Mouse (Mus musculus) MN1 (cell line): Measurements from ENCODE around the gene Gm20517.

Experiments used
- DNase-seq: peaks from one replicate; pipeline ENCODE4 v3.0.0-alpha.2; 2016; ENCODE audit warnings: low spot score

Gene Gm20517

DNA sequence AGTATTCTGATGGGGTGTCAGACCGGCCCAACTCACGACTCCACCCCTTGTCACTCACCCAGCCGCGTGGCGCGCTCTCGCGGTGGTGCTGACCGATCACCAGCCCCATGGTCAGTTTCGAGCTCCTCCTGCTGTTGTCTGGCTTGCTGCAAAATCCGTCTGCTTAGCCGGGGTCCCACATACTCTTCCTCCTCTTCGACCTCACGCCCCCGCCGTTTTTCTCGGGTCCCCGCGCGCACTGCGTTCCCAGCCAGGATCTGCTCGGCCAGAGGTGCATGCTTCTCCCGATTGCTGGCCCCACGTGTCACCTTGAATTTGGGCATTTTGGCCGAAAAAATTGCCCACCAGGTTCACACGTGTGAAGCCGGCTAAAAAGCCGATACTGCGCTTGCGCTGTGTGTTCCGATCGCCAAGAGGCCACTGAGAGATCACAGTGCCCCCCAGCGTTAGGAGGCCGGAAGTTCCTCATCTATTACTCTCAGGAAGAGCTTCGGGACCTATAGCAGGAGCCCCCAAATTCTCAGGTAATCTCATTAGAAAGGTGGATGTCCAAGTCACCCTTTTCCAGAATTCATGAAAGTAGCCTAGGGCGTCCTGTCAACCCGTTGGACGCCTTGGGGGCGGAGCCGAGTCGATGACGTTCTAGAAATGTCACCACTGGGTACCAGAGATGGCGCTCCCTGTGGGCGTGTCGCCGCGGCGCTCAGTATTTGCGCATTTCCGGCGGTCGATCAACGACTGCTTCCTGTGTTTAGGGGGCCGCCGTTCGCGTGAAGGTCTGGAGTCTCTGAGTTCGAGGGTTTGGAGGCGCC, at the start of gene Gm20517, which contains the start of the genes Bysl and Med20:
Gene Gm20517 (plus strand): TSS at position 741 of the 812 bp plus-strand sequence.
Gene Bysl (minus strand): TSS at position 644 of the 812 bp plus-strand sequence.
Gene Med20 (plus strand): TSS at position 734 of the 812 bp plus-strand sequence.
- peak; percentile 99 for DNase-seq

DNA sequence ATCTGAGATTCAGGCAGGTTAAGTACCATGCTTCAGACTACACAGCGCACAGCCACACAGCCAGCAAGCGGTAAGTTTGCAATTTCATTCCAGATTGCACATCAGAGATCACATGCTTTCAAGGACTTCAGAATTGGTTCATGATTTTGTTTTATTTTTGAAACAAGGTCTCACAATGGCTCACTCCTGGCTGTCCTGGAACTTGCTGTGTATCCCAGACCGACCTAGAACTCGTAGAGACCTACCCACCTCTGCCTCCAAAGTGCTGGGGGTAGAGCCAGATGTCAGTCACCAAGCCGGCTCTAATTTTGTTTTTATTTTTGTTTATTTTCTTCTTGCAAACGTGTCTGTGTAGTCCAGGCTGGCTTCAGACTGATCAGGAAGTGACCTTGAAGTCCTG, 48.5 kb upstream of the Gm20517 start:
- no peak for DNase-seq

DNA sequence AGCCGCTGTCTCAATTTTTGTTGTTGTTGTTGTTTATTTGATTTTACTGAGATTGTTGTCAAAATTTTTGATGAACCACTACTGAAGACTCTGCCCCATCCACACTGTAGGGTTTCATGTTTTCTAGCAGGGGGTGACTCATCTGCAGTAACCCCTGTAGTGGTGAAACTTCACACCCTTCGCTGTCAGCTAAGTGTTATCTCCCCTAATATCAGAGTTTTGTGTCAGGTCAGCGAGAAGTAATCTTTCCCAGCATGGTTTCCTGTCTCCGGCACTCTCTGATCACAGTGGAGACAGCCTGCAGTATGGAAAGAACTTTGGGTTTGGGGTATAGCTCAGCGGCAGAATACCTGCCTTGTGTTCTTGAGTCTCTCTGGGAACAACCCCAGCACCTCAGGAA, 46.8 kb upstream of the Gm20517 start:
- DNase-seq: no peak

DNA sequence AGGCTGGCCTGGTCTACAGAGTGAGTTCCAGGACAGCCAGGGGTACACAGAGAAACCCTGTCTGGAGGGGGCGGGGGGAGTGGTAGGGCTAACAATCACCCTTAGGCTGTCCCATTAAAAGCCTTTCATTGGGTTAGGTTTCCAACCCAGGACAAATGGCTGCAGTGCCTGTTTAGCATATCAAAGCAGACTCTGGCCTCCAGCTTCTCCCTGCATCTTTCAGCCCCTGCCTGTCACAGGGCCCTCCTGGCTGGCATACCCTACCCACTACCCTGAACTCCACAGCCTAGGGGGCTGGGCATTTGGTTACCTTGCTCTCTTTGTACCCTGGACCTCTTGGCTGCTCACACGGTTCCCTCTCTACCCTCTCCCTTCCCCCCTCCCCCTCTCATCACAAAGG, 45.3 kb upstream of the Gm20517 start:
- no peak for DNase-seq

DNA sequence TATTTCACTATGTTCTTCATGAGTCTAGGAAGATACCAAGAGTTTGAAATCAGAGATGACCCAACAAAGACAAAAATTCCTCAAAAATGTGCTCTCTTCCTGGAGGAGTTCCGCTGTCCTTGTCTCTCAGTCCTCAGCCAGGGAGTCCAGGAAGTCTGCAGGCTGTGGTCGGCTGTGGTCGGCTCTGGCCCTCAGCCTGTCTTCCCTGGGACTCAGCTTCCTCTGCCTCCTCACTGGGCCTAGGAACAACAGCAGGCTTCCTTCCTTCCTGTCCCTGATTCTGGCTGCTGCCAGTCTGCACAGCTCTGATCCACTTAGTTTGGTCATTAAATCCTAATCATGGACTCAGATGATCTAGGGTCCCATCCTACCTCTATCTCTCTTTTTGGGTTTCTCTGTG, 44.1 kb upstream of the Gm20517 start:
- DNase-seq: no peak

DNA sequence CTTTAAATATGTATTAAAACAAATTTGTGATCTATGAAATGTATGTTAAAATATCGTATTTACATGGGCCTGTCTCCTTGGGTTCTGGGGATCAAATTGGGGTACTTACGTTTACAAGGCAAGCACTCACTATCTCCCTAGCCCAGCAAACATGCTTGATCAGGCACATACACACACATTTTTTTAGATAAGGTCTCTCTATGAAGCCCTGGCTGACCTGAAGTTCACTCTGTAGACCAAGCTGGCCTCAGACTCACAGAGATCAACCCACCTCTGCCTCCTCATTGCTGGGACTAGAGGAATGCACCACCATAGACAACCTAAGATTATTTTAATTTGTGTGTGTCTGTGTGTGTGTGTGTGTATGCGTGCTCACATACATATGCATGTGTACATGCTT, 43.0 kb upstream of the Gm20517 start:
- DNase-seq: no peak

DNA sequence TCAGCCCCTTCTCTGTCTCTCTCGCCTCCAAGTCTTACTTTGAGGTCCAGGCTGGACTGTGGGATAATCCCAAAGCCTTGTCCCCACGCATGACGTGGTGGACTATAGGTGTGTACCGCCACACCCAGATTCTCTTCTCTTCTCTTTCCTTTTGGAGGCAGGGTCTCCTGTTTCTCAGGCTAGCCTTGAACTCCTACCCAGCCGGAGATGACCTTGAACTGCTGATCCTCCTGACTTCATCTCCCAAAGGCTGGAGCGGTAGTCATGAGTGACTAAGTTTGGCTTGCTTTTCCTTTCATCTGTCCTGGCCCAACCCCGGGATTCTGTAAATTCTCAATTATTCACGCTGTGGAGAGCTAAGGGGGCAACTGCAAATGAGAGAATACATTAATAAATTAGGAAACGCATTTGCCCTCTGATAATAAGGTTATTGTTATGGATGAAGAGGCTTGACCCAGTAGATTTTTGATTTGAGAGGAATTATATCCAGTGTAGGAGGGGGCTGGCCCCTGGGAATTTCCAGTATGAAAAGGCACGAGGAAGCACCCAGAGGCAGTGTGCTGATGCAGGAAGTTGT, 42.4 kb upstream of the Gm20517 start:
- DNase-seq: no peak

DNA sequence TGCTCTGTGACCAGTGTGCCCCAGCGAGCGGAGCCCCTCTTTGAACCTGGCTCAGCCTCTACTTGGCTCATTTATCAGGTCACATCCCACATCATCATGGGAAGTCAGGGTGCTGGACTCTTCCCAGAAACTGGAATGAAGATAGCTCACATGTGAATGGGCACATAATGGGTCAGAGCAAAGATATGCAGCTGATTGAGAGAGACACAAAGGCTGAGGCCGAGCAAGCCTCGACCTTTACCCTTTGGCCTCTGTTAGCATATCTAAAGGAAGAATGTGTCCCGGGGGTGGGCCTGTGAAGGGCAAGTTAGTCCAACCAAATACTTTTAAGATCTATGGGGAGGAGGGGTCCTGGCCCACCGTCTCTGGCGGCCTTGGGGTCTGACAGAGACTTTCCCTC, 39.8 kb upstream of the Gm20517 start:
- DNase-seq: no peak

DNA sequence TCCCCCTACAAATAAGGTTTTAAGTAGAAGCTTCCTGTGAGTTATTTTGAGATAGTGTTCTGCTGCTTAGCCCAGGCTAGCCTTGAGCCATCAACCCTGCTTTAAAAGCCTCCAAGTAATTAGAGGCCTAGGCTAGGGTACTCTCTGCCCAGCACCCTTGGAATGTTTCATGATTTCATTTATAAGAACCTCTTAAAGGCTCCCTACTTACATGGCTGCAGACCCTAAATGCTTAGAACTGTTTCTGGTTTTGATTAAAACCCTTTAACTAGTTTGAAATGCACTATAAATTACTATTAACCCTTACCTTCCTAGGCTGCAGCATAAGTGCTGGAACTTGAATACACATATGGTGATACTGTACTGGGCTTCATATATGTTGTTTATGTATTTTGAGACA, 39.0 kb upstream of the Gm20517 start:
- DNase-seq: no peak

DNA sequence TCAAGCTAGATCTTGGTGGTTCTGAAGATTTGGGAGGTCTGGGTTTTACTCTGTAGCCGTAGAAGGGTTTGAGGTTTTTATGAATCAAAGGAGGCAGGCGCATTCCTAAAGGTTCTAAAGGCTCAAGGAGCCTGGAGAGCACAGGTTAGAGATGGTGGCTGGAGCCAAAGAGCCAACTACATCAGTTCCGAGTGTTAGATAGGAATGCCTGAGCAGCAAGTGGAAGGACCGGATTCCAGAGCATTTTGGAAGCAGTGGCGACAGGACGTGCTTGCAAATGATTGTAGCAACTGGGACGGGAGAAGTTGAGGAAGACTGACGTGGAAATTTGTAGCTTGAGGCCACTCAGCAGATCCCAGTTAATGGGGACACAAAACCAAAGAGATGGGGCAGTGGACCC, 37.4 kb upstream of the Gm20517 start:
- no peak for DNase-seq

DNA sequence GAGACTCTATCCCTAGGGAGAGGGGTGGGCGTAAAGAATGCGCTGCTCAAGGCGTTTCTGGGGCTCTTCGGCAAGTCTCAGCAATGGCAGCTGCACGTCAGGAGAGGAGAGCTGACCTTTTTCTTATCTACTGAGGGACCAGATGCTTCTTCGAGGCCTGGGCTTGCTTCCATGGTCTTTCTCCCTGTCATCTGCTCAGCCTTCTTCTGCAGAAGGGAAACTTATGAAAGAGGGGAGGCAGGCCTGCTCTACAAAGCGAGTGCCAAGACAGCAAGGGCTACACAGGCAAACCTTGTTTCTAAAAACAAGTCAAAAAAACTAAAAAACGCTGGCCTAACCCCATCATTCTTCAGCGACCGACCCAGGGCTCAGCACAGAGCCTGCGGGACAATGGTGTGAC, 36.6 kb upstream of the Gm20517 start:
- DNase-seq: no peak

DNA sequence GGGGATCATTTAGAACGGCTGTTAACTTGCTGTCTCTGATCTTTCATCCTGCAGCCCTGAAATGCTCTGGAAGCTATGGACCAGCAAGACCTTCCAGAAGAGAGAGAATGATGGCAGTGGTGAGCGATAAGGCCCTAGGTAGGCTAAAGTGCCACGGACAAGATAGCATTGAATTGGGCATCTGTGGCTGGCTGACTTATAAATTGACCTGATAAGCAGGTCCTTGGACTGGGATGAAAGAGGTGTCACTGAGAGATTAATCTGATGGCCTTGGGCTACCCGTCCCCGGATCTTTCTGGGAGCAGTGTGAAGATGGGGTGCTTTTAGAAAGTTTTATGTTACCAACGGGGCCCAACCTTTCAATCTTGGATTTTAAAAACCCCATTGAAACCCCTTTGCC, 32.7 kb upstream of the Gm20517 start:
- DNase-seq: no peak

DNA sequence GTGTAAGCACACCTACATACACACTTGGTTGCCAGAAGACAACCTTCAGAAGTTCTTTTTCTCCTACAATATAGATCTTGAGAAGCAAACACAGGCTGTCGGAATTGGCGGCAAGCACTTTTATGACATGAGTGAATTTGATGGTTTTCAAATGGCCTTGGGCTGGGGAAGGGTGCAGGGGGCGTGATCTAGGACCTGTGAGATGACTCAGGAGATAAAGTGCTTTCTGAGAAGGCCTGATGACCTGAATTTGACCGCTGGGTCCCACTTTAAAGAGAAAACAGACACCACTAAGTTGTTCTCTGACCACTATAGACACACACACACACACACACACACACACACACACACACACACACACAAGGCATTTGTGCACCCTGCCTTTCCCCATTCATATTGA, 30.4 kb upstream of the Gm20517 start:
- no peak for DNase-seq

DNA sequence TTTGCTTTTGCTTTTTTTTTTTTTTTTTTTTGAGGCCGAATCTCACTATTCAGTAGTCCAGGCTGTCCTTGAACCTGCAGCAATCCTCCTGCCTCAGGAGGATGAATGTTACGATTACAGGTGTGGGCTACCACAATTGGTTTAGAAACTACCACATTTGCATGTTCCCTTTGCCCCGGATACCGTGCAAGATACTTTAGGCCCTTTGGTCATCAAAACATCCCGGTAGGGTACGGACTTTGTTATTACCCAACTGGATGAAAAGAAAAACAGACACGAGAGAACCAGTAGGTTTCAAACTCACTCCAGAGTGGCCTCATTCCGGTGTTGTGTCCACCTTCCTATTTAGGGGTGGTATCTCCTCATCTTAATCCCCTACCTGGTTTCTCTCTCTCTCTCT, 22.9 kb upstream of the Gm20517 start:
- no peak for DNase-seq

DNA sequence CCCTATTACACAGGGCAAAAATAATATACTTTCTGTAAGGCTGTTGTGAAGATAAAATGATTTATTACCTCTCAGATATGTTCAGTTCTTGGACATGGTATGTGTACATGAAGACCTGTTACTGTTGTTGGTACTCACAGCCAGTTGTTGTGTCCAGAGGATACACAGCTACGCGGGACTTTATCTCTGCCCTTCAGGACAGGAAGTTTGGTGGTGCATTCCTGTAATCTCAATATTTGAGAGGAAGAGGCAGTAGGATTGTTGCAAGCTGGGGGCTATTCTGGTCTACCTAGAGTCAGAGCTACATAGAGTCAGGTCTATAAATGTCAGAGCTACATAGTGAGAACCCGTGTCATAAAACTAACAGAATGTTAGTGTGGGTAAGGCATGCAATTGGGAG, 20.3 kb upstream of the Gm20517 start:
- DNase-seq: no peak

DNA sequence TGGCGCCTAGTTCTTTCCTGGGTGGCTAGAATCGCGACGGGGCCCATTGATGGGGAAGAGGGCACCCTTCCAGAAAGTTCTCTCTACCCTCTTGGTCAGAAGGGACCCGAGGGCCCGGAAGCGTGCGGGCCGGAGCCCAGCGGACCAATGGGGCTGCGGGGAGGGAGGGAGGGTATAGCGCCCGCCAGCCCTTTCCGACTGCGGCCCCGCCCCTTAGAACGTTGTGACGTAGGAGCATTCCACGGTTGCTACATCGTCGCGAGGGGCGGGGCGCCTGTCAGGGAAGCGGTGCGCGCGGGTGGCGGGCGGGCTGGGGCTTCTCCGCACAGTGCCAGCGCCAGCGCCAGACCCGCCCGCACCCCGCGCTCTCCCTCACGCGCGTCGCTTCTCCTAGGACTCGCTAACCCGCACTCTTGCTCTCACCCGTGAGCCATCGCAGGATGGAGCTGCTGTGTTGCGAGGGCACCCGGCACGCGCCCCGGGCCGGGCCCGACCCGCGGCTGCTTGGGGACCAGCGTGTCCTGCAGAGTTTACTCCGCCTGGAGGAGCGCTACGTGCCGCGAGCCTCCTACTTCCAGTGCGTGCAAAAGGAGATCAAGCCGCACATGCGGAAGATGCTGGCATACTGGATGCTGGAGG, 18.1 kb upstream of the Gm20517 start:
- DNase-seq: peak; percentile 96

DNA sequence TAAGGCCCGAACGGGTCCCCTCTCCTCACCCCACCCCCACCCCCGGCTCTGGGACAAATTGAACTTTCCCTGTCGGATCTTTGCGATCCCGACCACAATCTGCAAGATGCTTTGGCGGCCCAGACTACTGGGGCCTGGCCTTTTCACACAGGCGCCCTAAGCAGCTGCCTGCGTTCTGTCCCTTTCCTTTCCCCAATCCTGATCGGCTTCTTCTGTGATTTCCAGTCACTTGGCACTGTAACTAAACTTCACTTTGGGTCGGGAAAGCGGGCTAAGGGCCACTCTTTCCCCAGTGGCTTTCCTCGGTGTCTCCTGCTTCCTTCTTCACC, 17.6 kb upstream of the Gm20517 start:
- DNase-seq: no peak

DNA sequence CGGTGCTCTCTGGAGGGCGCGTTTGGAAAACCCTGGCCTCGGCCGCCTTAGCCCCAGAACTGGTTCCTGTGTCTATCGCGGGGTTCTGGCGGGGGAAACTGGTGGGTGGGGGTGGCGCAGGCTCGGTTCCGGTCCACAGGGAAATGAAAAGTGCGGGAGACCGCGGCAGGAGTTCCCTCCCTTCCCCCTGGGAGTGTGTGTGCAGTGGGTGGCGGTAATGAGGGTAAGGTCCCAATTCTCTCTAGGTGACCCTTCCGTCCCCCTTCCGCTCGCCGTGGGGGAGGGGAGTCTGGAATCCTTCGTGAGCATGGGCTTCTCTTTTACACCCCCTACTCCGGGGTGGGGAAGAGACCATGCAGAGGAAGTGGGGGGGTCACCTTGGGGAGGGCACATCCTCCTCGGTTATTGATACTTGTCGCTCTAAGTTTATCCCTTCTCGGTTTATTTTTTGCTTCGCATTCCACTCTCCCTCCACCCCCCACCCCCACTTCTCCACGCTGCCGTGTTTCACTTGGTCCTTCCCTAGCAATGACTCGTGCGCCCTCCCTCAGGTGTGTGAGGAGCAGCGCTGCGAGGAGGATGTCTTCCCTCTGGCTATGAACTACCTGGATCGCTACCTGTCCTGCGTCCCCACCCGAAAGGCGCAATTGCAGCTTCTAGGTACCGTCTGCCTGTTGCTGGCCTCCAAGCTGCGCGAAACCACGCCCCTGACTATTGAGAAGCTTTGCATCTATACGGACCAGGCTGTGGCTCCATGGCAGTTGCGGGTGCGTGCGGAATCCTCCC, 17.0 kb upstream of the Gm20517 start:
- DNase-seq: peak; percentile 44

DNA sequence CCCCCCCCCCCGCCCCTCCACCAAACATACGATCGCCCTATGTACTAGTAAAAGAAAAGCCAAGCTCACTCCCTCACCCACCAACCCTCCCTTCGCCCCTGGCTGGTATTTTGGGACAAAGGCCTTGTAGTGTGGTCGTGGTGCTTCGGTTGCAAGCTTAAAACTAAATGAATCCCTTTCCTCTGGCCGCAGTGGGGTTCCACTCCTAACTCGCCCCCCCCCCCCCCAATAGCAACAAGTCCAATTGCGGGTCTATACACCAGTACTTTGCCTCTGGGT, 16.5 kb upstream of the Gm20517 start:
- DNase-seq: no peak

DNA sequence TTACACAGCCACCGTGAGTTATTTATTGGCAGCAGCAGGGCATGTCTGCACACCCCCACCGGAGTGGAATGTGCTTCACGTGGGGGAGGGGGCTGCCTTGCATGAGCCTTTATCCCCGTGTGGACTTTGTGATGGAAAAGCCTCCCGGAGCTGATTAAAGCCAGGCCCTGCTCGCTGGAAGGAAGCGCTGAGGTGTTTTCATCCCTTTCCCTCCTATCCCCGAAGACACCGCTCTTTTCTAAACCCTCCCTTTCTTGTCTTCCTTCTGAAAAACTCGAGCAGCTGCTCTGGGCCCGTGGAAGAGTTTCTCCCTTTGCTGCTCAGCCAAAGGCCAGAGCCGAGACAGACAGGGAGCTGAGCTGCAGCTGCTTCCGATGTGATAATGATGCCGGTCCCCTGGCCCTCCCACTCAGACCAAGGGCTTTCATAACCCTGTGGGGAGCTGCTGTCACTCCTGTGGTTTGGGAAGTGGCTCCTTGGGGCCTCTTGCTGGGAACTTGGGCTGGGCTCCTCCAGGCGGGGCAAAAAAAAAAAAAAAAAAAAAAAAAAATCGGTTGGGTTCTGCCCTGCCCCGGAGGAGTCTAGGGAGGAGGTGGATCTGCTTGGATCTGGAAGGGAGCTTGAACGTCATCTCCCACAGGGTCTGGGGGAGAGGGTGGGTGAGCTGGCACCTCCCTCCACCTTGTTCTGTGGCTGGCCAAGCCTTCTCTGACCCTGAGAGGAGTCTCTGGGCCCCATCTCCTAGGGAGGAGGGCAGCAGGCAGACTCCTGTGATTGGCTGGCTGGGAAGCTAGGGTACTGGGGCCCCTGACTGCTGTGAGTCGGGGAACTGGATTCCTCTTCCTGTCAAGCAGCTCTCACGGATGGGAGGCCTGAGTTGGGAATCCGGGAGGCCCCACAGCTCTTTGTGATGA, 15.9 kb upstream of the Gm20517 start:
- DNase-seq: peak; percentile 70

DNA sequence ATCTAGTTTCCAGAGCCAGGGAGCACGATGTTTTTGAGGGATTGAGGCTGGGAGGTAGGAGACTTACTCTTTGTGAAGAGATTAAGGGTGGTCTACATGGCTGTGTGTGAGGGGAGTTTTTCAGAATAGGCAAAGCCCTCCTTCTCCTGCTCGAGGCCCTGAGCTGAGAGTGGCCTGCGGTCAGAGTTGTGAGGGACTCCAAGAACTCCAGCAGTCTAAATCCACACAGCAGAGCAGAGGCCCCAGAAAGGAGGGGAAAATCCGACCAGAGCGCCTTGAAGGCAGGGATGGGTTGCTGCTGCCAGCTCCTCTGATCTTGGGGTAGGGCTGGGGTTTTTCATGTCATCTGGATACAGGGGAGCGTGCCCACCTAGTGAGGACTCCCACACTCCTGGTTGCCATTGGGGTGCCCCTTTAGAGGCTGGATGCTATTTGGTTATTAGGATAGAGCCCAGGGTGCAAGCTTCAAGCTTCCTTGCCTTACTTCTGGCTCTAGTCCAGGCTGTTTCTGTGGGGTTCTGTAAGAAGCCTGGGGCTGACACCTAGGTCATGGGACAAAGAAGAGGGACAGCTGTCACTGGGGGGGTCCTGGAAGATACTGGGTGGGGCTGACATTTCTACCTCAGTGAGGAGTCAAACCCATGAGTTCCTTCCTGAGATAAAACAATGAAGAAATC, 15.1 kb upstream of the Gm20517 start:
- peak; percentile 27 for DNase-seq
